Mouse (Mus musculus): ENCODE measurements around the gene Spsb1.

The Spsb1 gene

DNA sequence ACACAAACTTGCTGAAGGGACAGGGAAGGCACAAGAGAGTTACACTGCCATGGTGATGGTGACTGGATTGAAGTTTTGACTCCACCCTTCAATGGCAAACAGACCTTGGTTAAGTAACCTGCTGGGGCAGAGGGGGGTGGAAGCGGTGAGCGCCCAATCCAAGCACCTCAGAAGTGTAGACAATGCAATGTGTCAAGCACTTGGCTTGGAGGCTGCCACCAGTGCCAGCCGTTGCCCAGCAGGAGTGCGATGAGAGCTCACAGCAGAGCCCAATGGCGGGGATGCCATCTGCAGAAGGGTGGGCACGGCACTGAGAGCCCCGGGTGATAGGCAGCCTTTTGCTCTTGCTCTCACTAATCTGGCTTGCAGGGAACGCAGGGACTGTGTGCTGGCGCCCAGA lies 2.6 kb downstream of the Spsb1 start:
- DNase-seq (ENCODE audit: extremely low spot score), result no peak

GRCm38 (mm10) chr4:149951201-149951600 lies 3.6 kb downstream of the Spsb1 start:
- no peak for DNase-seq (ENCODE audit: extremely low spot score)

DNA sequence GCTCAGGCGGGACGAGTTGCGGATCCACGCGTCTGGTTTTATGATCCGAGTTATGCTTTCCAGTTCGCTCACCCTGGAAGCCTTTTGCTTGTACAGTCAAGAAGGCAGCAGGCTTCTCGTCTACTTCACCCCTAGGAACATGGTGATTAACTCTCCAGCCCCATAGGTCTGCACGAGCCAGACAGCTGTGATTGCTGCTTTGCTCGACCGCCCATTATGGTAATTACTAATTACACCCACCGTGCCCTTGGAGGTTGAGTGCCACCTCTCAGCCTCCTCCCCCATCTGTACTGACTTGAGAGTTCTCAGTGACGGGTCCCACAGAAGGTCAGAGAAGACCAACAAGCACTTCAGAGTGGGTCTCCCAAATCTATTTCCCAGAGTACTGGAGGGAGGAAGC lies 5.2 kb downstream of the Spsb1 start:
- no peak for DNase-seq (ENCODE audit: extremely low spot score)

DNA sequence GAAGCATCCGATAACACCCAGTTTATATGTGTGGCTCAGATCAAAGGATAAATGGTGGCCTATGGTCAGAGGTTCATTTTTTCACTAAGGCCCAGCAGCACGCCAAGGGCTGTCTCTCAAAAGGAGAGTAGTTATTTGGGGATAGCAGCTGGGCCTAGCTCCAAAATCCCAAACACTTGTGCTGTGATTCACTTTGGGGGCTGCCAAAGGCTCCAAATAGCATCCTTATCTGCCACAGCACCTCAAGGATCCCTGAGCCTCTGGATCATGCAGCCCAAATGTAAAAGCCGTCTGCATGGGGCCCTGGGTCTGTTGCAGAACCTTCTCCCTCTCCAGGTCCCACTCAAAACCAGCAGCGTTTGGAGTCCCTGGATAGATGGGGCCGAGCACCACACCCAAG lies 6.7 kb downstream of the Spsb1 start:
- DNase-seq (ENCODE audit: extremely low spot score), result no peak

GRCm38 (mm10) chr4:149947396-149947795 lies 7.4 kb downstream of the Spsb1 start:
- DNase-seq (ENCODE audit: extremely low spot score), result no peak

DNA sequence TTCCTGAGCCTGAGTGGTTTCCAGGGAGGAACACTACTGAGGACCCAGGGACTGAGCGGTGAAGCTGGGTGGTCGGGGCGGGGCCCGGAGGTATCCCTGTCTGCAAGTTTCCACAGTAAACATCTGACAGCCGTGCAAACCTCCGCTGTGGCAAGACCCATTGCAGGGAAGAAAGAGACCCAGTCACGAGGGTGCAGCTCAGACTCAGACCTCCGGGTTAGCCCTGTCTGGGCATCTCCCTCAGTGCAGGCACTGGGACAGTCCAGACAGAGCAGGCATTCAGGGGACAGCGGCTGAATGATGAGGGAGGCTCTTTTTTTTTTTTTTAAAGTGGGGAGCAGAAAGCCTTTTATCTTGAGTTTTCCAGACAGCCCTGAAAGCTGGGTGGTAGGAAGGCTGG lies 9.6 kb downstream of the Spsb1 start:
- peak; percentile 31 for DNase-seq (ENCODE audit: extremely low spot score)

- peak; percentile 30 for DNase-seq (ENCODE audit: extremely low spot score)
These were observed 10.6 kb downstream of the Spsb1 start for GRCm38 (mm10) chr4:149944214-149944613.

GRCm38 (mm10) chr4:149942831-149943741 lies 11.8 kb downstream of the Spsb1 start:
- no peak for DNase-seq (ENCODE audit: extremely low spot score)

GRCm38 (mm10) chr4:149941067-149941755 lies 13.6 kb downstream of the Spsb1 start:
- DNase-seq (ENCODE audit: extremely low spot score), result no peak

DNA sequence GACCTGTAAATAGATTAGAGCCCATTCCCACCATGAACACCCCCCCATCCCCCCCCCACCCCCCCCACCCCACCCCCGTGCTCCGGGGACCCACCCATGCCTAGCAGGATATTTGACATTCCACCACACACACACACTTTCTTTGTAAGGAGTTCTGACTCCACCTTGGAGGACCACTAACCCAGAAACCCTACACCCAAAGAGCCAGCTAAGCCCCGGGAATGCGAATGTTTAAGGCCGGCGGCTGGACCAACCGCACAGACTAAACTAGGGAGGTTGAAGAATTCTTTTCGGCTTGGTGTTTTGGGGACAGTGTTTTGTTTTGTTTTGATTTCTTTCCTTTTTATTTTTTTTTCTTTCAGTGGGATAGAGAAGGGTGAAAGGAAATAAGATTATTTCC lies 16.1 kb downstream of the Spsb1 start:
- DNase-seq (ENCODE audit: extremely low spot score), result no peak

DNA sequence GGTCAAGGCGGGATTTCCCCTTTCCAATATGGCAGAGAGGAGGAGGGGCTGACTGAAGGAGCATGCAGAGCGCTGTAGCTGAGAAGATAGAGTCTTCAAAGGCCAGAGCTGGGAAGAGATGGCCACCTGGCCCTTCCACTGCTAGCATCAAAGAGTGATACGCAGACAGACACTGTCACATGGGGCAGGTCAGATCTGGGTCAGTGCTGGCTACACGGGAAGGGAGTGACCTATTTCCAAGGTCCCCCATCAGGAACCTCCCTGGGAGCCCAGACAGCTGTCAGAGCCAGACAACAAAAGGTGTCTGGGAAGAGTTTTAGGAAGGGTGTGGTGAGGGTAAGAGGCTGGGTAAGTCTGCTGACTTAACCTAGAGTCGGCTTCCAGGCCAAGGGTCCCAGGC lies 17.9 kb downstream of the Spsb1 start:
- DNase-seq (ENCODE audit: extremely low spot score), result no peak

GRCm38 (mm10) chr4:149935470-149935869 lies 19.4 kb downstream of the Spsb1 start:
- DNase-seq (ENCODE audit: extremely low spot score), result no peak

DNA sequence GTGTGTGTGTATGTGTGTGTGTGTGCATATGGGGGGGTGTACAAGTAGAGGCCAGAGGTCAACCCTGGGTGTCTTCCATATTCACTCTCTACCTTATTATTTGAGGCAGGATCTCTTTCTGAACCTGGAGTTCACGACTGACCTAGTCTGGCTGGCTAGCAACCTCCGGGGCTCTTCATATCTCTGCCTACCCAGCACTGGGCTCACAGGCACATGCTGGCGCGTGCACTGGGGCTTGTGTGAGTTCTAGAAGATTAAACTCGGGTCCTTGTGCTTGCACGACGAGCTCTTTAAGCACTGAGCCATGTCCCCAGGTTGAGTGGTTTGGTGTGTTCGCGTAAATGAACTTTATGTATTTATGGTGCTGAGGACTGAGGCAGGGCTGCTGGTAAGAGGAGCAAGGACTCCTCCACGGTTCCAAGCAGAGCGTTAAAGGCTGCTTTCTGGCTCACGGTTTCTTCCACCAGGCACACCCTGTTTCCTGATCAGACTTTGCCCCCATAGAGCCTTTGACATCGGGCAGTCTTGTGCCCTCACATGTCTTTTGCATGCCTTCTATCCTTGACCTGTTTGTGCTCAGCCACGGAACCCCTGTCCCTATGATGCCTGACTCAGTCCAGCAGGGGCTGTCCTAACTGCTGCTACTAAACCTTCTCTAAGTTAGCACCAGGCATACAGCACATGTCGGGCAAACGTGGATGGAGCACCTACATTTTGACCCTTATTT lies 21.2 kb downstream of the Spsb1 start:
- no peak for DNase-seq (ENCODE audit: extremely low spot score)

- no peak for DNase-seq (ENCODE audit: extremely low spot score)
These were observed 21.8 kb downstream of the Spsb1 start for GRCm38 (mm10) chr4:149933025-149933424.

- no peak for DNase-seq (ENCODE audit: extremely low spot score)
These were observed 22.6 kb downstream of the Spsb1 start for GRCm38 (mm10) chr4:149932108-149932815.

- no peak for DNase-seq (ENCODE audit: extremely low spot score)
These were observed 24.1 kb downstream of the Spsb1 start for GRCm38 (mm10) chr4:149930755-149931154.

DNA sequence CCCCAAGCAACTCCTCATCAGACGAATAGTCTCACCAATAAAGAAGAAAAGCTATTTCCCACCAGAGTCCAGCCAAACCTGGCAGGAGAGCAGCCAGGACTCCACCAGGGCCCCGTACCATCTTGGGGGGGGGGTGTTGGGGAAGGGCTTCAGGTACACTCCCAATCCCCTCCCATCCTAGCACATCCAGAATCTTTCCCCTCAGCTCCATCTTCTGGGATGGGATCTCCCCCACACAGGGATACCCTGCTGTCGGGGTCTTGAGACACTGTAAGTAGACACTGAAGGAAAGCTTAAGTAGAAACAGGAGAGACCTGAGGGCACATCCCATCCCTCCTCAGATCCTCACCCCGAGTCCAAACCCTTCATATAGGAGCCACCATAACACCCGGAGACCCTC lies 31.8 kb downstream of the Spsb1 start:
- DNase-seq (ENCODE audit: extremely low spot score), result no peak

- DNase-seq (ENCODE audit: extremely low spot score), result peak; percentile 67
These were observed 32.6 kb downstream of the Spsb1 start for GRCm38 (mm10) chr4:149922121-149922718.

- no peak for DNase-seq (ENCODE audit: extremely low spot score)
These were observed 34.0 kb downstream of the Spsb1 start for GRCm38 (mm10) chr4:149920886-149921285.

DNA sequence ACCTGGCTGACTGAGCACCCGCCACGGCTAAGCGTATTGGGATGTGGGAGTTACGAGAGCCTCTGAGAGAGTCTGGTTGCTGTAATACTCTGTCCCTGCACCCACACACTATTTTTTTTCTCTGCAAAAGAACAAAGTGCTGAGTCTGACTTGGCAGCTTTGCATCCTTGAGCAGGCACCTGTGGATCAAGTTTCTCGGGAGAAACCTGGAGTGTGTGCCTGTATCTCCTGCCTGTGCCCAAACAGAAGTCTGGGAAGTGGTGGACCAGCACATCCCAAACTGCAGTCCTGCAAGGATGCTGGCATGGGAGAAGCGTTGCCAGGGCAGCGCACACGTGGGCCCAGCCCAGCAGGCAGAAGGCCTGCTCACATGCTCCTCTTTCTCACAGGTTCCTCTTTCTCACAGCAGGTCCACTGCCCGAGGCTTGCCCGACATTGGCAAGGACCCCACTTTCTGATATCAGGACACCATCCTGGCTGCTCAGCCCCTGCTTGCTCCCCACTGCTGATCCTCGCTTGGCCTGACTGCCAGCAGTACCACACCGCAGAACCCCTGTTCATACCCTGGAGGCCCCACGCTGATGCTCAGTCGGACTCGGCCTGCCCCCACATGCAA lies 36.3 kb downstream of the Spsb1 start:
- no peak for DNase-seq (ENCODE audit: extremely low spot score)

- no peak for DNase-seq (ENCODE audit: extremely low spot score)
These were observed 38.0 kb downstream of the Spsb1 start for GRCm38 (mm10) chr4:149916831-149917230.
